Mouse (Mus musculus) layer of hippocampus, adult 11-12 months (tissue): ENCODE measurements around the gene Ribc1.
A peak's percentile ranks its signal among the peaks of the same experiment; 100 is the strongest.

ENCODE experiments used
- DNase-seq: peaks from one replicate; pipeline ENCODE4 v3.0.0; 2022; ENCODE audit warnings: low spot score

The Ribc1 gene

GRCm38 (mm10) chrX:152016151-152017145 lies at the start of gene Ribc1, which contains the start of gene Smc1a:
Gene Ribc1, minus strand, starts transcription at chrX:152016295.
Gene Smc1a, plus strand, starts transcription at chrX:152016428.
- peak; percentile 91 for DNase-seq

GRCm38 (mm10) chrX:152065674-152066073 lies 49.6 kb upstream of the Ribc1 start:
- no peak for DNase-seq

DNA sequence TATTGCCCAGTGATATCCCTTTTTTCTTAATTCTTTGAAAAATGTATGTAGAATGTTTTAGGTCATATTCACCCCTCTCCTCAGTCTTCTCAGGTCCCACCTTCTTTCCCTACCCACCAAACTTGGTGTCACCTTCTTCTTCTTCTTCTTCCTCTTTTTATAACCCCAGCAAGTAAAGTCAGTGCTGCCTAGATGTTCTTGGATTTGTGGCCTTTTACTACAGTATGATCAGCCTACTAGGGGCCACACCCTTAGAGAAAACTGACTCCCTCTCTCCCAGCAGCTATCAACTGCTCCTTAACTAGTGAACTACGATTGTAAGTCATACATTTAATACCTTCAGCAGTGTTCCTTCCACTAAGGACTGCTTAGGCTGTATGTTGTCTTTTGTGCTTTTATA lies 38.0 kb upstream of the Ribc1 start:
- DNase-seq, result no peak

- no peak for DNase-seq
Observed at GRCm38 (mm10) chrX:152052546-152052945, 36.5 kb upstream of the Ribc1 start.

DNA sequence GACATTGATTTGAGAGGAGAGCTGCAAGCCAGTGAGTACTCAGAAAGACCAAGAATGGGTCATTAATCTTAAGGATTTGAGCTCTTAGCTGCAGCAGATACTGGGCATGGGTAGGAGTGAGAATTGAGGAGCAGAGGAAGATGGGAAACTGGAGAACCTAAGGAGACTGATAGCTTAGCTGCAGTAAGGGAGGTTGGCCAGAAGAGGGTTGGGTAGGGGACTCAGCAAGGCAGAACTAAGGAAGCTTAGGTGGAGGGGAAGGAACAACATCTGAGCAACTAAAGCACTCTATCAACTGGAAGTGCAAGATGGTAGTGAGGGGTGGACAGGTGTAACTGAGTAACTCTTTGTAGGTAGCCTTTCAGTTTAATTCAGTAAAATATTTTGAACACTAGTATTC lies 31.1 kb upstream of the Ribc1 start:
- DNase-seq, result no peak

- DNase-seq, result no peak
Observed at GRCm38 (mm10) chrX:152039865-152040264, 23.8 kb upstream of the Ribc1 start.

GRCm38 (mm10) chrX:152019294-152019693 lies 3.2 kb upstream of the Ribc1 start:
- DNase-seq, result no peak

DNA sequence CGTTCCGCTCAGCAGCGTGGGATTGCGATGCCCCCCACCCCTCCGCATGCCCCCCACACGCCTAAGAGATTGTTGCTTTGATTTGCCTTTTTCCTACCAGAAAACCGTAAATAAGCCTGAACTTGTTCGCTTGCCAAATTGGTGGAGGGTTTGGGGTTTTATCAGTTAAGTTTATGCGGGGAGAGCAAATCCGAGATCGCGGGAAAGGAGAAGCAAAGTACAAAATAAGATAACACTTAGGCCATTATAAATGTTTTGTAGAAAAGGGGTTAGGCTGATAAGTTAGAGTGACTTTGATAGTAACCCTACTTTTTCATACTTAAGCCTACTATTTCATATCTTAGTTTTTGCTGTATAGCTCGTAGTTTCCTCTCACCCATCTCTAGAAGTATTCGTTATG lies 1.1 kb upstream of the Ribc1 start:
- no peak for DNase-seq

DNA sequence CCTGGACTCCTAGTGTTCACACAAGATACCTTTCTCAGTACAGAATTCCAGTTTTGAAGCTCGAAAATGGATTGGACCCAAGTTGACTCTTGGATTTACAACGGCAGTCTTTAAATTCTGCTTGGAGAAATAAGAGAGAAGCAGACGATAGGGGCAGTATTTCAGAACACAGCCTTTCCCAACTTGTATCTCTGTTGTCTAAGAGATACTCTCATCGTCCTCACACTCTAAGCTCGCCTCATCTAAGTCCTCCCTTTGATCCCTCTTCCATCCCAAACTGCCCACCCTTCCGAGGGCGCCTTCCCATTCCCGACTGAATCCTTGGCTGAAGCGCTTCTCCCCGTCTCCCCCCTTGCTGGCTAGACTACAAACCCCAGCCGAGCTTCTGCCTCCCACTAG lies 344 bp downstream of the Ribc1 start:
- DNase-seq, result no peak

DNA sequence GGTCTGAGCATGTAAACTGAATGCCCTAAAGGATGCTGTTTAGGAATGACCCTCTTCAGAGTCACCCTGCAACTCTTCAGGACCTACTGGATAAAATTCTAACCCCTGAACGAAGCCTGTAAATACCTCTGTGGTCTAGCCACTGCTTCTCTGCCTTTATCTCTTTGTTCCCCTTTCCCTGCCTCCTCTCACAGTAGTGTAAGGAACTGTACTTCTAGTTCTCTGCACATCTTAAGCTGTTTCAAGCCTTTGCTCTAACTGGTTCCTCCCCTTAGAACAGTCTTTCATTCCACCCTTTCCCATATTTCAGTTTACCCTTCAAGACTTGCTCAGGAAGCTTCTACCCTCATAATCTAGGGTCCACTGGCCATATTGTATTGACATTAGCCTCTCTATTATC lies 8.2 kb downstream of the Ribc1 start:
- no peak for DNase-seq

DNA sequence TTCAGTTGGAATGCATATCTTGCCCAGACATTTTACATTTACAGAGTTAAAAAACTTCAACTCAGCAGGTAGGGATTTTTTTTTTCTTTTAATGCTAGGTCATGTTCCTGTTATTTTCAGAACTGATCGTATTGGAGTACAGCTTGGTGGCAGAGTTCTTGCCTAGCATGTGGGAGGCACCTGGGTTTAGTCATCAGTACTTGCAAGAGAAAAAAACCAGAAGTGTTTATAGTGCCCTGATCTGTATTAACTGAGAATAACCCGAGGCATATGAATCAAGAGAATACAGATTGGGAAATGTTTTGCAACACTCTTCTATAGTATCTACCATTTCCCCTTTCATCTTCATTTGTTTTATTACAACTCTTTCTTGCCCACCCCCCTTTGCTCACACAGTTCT lies 13.2 kb downstream of the Ribc1 start:
- no peak for DNase-seq

GRCm38 (mm10) chrX:152001737-152002710 lies 14.1 kb downstream of the Ribc1 start, which contains the start of gene Hsd17b10:
Gene Hsd17b10, plus strand, starts transcription at chrX:152001845.
- DNase-seq, result peak; percentile 81

- DNase-seq, result no peak
Observed at GRCm38 (mm10) chrX:152001182-152001684, 14.9 kb downstream of the Ribc1 start.

DNA sequence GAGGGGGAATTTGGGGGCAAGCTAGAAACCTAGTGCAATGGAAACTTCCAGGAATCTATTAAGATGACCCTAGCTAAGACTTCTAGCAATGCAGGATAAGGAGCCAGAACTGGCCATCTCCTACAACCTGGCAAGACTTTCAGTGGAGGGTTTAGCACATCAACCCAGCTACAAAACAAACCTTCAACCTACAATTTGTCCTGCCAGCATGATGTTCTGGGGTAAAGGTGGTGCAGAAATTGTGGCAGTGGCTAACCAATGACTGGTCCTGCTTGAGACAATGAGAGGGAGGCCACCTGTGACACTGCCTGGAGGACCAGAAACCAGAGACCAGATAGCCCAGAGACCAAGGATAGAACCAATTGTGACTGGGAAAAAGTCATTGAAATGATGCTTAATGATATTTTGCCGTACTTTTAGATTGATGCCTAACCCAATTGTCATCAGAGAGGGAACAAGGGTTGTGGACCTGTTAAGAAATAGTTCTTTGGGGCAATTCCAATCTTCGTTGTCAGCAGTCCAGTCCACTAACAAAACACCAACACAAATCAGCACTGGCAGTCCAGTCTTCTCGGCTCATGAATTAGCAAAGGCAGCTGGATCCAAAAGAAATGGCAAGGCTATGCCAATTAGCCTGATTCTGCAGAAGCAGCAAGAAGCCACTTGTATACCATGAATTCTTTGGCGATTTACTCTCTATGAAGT lies 16.9 kb downstream of the Ribc1 start:
- DNase-seq, result no peak
